Mouse (Mus musculus) intestine, embryonic 16.5 days (tissue): ENCODE measurements around the gene Il12rb1. TPM values are rescaled to one million over a fixed set of nuclear protein-coding genes. Genes with fewer than 3 reads are reported as not detected.
A peak's percentile ranks its signal among the peaks of the same experiment; 100 is the strongest.

Experiments
- ATAC-seq: fragments of 200-750 bp; cut with Nextera tagmentation; 2 replicates; pipeline ENCODE4 v1.8.0; 2017; ENCODE audit warnings: moderate TSS enrichment, moderate library complexity
- H3K27ac ChIP-seq: fragments of 300-500 bp; sonication (generic); 2 replicates; pipeline ENCODE4 v1.5.1; 2014; ENCODE audit warnings: mild to moderate bottlenecking, low read length
- H3K27me3 ChIP-seq: fragments of 300-500 bp; sonication (generic); replicated peaks from 2 replicates; pipeline ENCODE4 v1.6.1; 2014; ENCODE audit warnings: low read length, control low read depth, mixed read lengths; ENCODE audit not compliant: control insufficient read depth, insufficient read depth
- H3K36me3 ChIP-seq: fragments of 300-500 bp; sonication (generic); 2 replicates; pipeline ENCODE4 v1.6.1; 2014; ENCODE audit warnings: low read length, control low read depth; ENCODE audit not compliant: control insufficient read depth, insufficient read depth
- H3K4me1 ChIP-seq: fragments of 300-500 bp; sonication (generic); 2 replicates; pipeline ENCODE4 v1.6.1; 2014; ENCODE audit warnings: low read length, control low read depth, mixed read lengths; ENCODE audit not compliant: control insufficient read depth, insufficient read depth
- H3K4me2 ChIP-seq: fragments of 300-500 bp; sonication (generic); 2 replicates; pipeline ENCODE4 v1.6.1; 2014; ENCODE audit warnings: low read depth, low read length, control low read depth
- H3K4me3 ChIP-seq: fragments of 300-500 bp; sonication (generic); 2 replicates; pipeline ENCODE4 v1.5.1; 2014; ENCODE audit warnings: mild to moderate bottlenecking, low read length
- H3K9ac ChIP-seq: fragments of 300-500 bp; sonication (generic); 2 replicates; pipeline ENCODE4 v1.6.1; 2014; ENCODE audit warnings: low read depth, low read length
- H3K9me3 ChIP-seq: fragments of 300-500 bp; sonication (generic); 2 replicates; pipeline ENCODE4 v1.6.1; 2016; ENCODE audit warnings: low read length, control low read depth; ENCODE audit not compliant: control insufficient read depth
- WGBS: fragments of 180-500 bp; shearing (Covaris S2); extraction: QIAGEN DNeasy Blood & Tissue Kit; methylation state at CpG from one replicate; pipeline ENCODE4 v1.1.7; 2014; 5-methylcytosine and 5-hydroxymethylcytosine counted together
- polyA plus RNA-seq: library from polyadenylated mRNA; unstranded; fragments of >200 nt; fragmentation: Nextera tagmentation; extraction: Ambion mirVana; gene quantifications from 2 replicates; pipeline ENCODE4 v1.2.1, GENCODE M21; 2015

Il12rb1 gene
- polyA plus RNA-seq = 0.27 and 0.34 TPM in 2 replicates

DNA sequence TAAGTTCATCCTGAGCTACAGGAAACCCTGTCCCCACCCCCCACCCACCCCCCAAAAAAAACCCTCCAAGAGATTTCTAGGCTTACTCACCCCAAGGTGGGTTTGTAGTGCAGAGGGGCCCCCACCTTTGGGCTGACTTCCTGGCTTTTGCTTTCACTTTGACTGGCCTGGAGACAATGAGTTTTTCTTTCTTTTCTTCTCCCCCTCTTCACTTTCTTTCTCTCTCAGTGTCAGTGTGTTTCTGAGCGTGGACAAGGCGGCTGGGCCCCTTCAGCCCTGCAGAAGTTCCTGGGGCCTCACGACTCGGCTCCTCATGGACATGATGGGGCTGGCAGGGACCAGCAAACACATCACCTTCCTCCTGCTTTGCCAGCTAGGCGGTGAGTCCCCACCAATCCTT lies at the start of gene Il12rb1:
TSS of gene Il12rb1 (plus strand) at position 211 of the 400 bp plus-strand sequence.
- Histone ChIP-seq H3K27me3 (peaks cover 7% of the 10 kb centered on the region), H3K4me2 (no peak within 1 kb of the TSS), H3K4me1 (peaks cover 19% of the 10 kb centered on the region), H3K36me3 (no peaks in the 10 kb centered on the region), H3K4me3 (no peak within 1 kb of the TSS), H3K27ac (no peak within 1 kb of the TSS), H3K9ac (peak within 1 kb of the TSS; percentile 33; the same call in 1 of the 2 replicates), H3K9me3 (no peaks in the 10 kb centered on the region)
- no peak for ATAC-seq
- 63% methylated on average over 5 of the region's 5 CpGs for WGBS

DNA sequence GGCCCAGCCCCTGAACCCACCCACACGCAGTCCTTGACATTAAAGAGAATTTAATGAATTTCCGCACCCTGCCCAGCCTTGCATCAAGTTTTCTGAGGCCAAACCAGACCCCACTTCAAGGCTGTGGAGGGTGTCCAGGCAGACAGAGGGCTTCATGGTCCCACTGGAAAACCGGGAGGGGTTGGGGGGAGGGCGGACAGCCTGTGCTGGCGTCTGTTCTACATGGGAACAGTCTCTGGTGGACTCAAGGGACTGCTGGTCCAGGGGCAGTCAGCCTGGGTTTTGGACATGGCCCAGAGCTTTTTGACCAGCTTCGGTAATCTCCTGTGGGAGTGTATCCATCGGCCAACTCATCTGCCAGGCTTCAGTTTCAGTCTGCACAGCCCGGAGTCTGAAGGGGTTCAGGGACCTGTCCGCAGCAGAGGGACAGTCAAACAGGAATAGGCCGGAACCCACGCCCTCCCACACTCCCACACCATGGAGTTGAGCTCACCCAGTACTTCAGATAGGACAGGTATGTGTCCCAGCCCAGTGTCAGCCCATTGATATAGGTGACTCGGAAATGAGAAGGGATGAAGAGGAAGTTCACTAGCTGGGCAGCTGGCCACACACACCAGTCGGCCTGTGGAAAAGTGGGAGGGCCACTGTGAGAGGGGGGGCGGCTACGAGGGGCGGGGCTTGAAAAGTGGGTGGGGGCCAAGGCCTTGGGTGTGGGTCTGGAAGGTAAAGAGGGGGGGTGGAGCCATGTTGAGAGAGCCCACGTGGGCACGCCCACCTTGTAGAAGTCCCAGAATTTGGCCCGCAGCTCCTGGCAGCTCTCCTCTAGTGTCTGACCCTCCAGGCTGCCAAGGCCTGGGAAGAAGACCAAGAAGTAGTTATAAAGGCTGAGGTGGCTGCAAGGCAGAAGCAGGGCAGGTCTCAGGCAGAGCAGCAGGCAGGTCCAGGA lies 49.4 kb upstream of the Il12rb1 start:
- H3K9me3 ChIP-seq = no peaks in the 10 kb centered on the region
- no peak for ATAC-seq
- no peak overlapping the region for H3K4me3 ChIP-seq
- no peak overlapping the region for H3K27ac ChIP-seq
- H3K4me1 ChIP-seq = peaks cover 37% of the 10 kb centered on the region
- peaks cover 7% of the 10 kb centered on the region; the same call in 1 of the 2 replicates for H3K36me3 ChIP-seq
- 66% methylated on average over 19 of the region's 19 CpGs for WGBS
- H3K9ac ChIP-seq = peak overlapping the region; percentile 32
- H3K4me2 ChIP-seq = no peak overlapping the region
- H3K27me3 ChIP-seq = no peaks in the 10 kb centered on the region

DNA sequence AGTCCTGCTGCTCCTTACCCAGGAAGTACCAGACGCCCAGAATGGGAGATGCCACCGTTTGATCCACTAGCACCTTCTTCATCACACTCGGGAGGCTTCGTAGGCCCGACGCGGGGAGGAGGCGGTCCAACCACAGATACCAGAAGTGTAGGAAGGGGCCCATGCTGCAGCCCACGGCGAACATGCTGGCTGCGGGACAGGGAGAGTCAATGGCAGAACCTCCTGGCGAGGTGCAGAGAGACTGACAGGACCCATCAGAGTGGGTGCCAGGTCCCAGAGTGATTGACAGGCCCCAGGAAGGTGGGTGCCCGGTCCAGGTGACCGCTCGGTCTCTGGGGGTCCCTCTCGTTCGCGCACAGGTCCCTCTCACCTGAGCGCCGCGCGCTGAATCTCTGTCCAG lies 47.9 kb upstream of the Il12rb1 start:
- peak overlapping the region; percentile 68 for H3K4me3 ChIP-seq
- H3K9ac ChIP-seq = peak overlapping the region; percentile 85
- no peaks in the 10 kb centered on the region for H3K27me3 ChIP-seq
- H3K27ac ChIP-seq = peak overlapping the region; percentile 74
- under 1% methylated on average over 22 of the region's 22 CpGs for WGBS
- H3K4me2 ChIP-seq = peak overlapping the region; percentile 94
- ATAC-seq = no peak
- H3K36me3 ChIP-seq = peaks cover 7% of the 10 kb centered on the region; the same call in 1 of the 2 replicates
- H3K9me3 ChIP-seq = no peaks in the 10 kb centered on the region
- peaks cover 31% of the 10 kb centered on the region for H3K4me1 ChIP-seq

DNA sequence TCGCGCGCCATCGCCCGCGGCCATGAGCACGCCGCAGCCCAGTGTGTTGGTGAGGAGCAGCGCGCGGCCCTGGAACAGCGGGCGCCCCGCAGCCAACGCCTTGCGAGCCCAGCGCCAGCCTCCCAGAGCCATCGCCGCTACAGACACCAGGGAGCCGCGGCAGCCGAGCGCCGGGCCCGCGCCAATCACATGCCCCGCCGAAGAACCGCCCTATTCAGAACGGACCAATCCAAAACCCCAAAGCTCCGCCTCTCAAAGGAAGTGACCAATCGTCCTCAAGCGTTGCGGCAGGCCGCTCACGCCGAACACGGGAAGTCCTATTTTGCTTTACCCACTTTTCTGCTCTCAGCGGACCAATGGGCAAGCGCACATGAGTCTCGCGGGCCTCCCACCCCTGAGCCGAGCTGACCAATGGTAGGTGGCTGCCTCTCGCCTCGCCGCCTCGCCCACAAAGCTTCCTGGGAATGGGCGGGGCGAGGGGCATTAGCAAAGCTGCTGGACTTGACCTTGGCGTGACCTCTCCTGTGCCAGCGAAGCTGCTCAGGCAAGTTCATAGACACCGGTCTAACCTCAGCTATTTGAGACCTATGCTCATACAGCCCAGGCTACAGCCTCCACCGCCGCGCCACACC lies 47.4 kb upstream of the Il12rb1 start, which contains the start of gene Mpv17l2:
TSS of gene Mpv17l2 (minus strand) at position 172 of the 632 bp plus-strand sequence.
- no peaks in the 10 kb centered on the region for H3K9me3 ChIP-seq
- no peaks in the 10 kb centered on the region for H3K27me3 ChIP-seq
- peaks cover 6% of the 10 kb centered on the region; the same call in 1 of the 2 replicates for H3K36me3 ChIP-seq
- peak within 1 kb of the TSS; percentile 94 for H3K4me2 ChIP-seq
- H3K9ac ChIP-seq = peak within 1 kb of the TSS; percentile 85
- peaks cover 27% of the 10 kb centered on the region for H3K4me1 ChIP-seq
- peak within 1 kb of the TSS; percentile 78 for H3K27ac ChIP-seq
- 1% methylated on average over 55 of the region's 55 CpGs for WGBS
- H3K4me3 ChIP-seq = peak within 1 kb of the TSS; percentile 68
- peak; percentile 91 for ATAC-seq

DNA sequence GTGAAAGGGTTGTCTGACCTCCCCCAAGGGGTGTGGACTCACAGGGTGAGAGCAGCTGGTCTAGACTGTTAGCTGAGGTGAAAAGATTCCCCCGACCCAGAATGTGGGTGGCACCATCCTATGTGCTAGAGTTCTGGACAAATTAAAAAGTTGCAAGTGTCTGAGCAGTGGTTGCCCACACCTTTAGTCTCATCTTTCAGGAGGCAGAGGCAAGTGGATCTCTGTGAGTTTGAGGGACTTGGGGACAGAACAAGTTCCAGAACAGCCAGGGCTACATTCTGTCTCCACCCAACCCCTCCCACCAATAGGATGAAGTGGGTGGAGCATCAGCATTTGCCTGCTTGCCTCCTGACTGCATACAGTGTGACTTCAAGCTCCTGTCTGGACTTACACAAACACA lies 46.1 kb upstream of the Il12rb1 start:
- WGBS = 70% methylated on average over 1 of the region's 1 CpGs
- Histone ChIP-seq H3K4me3 (no peak overlapping the region), H3K4me1 (peaks cover 31% of the 10 kb centered on the region), H3K9ac (no peak overlapping the region), H3K9me3 (no peaks in the 10 kb centered on the region), H3K4me2 (no peak overlapping the region), H3K27ac (no peak overlapping the region), H3K36me3 (peaks cover 2% of the 10 kb centered on the region; the same call in 1 of the 2 replicates), H3K27me3 (no peaks in the 10 kb centered on the region)
- ATAC-seq = no peak

DNA sequence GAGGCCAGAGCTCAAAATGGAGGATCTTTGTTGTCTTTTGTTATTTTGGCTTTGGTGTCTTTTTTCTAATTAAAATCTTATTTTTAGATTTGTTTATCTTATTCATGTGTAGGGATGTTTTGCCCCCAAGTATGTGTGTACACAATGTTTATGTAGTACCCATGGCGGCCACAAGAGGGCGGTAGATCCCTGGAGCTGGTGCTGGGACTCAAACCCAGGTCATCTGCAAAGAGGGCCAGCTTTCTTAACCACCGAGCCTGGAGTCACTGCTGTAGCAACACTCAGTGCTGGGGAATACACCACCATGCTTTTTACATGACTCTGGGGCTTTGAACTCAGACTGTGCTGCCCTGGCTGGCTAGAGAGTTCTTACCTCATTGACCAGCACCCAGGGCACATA lies 44.9 kb upstream of the Il12rb1 start:
- 0 out of 2 replicates have a peak overlapping the region, but pooled peaks have one; percentile 39 for H3K9ac ChIP-seq
- H3K27ac ChIP-seq = peak overlapping the region; percentile 91
- ATAC-seq = no peak
- 8% methylated on average over 3 of the region's 3 CpGs for WGBS
- H3K4me2 ChIP-seq = peak overlapping the region; percentile 36
- peaks cover 31% of the 10 kb centered on the region for H3K4me1 ChIP-seq
- H3K9me3 ChIP-seq = no peaks in the 10 kb centered on the region
- H3K27me3 ChIP-seq = no peaks in the 10 kb centered on the region
- peaks cover 6% of the 10 kb centered on the region for H3K36me3 ChIP-seq
- no peak overlapping the region for H3K4me3 ChIP-seq

DNA sequence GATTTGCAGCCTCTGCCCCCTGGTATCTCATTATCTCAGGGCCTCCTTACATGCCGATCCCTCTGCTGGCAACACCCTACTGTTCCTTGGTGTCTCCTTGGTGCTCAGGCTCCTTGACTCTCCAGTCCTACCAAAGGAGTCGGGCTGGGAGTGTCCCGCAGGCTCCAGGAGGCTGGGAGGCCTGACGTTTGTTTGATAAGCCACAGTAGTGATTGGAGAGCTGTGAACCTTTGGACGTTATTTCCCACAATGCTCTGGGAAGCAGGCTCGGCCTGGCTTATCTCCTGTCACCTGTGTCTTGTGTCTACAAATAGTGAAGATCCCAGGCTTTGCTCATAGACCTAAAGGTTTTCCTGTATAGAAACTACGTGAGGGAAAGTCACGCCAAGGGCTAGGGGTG lies 44.2 kb upstream of the Il12rb1 start:
- peak overlapping the region; percentile 92 for H3K4me2 ChIP-seq
- peak; percentile 74 for ATAC-seq
- no peaks in the 10 kb centered on the region for H3K27me3 ChIP-seq

DNA sequence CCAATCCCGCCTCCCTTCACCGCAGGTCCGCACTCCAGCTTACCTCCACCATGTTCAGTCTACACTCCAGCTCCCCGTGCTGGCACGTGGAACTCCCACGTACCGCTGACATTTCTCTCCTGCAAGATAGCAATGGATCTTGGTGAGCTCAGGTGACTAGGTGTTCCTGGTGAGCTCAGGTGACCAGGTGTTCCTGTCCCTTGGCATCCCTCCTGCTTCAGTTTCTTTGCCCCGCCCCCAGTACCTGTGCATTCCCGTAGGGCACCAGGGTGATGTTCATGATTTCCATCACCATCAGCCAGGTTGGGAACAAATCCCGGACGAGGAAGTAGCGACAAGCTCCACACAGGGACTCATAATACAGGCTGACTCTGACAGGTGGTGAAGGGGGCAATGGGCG lies 43.6 kb upstream of the Il12rb1 start:
- Histone ChIP-seq H3K36me3 (peaks cover 10% of the 10 kb centered on the region), H3K9me3 (no peaks in the 10 kb centered on the region), H3K4me3 (peak overlapping the region; percentile 66), H3K27me3 (no peaks in the 10 kb centered on the region), H3K4me1 (peaks cover 19% of the 10 kb centered on the region), H3K27ac (peak overlapping the region; percentile 91), H3K4me2 (peak overlapping the region; percentile 92), H3K9ac (0 out of 2 replicates have a peak overlapping the region, but pooled peaks have one; percentile 82)
- no peak for ATAC-seq
- 73% methylated on average over 13 of the region's 13 CpGs for whole genome bisulfite sequencing

More for the DNA sequence above, 44.2 kb upstream of the Il12rb1 start:
- Histone ChIP-seq H3K36me3 (peaks cover 10% of the 10 kb centered on the region), H3K27ac (peak overlapping the region; percentile 91), H3K4me1 (peaks cover 25% of the 10 kb centered on the region), H3K4me3 (0 out of 2 replicates have a peak overlapping the region, but pooled peaks have one; percentile 4), H3K9me3 (no peaks in the 10 kb centered on the region), H3K9ac (0 out of 2 replicates have a peak overlapping the region, but pooled peaks have one; percentile 82)
- 59% methylated on average over 8 of the region's 8 CpGs for WGBS

DNA sequence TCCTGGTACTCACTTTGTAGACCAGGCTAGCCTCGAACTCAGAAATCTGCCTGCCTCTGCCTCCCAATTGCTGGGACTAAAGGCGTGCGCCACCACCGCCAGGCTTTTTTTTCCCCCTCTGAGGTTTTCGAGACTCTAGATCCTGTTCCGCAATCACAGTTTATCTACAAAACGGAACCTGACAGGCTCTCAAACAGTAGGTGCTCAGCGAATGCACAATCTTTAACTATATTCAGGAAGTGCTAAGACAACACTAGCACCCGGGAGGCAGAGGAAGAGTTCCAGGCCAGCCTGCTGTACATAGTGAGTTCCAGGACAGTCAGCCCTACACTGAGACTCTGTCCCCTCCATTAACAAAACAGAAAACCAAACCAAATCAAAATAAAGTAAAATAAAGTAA lies 42.9 kb upstream of the Il12rb1 start:
- Histone ChIP-seq H3K9ac (peak overlapping the region; percentile 82), H3K4me1 (peaks cover 13% of the 10 kb centered on the region), H3K4me3 (peak overlapping the region; percentile 66), H3K27ac (peak overlapping the region; percentile 91), H3K4me2 (peak overlapping the region; percentile 92), H3K9me3 (no peaks in the 10 kb centered on the region), H3K36me3 (peaks cover 15% of the 10 kb centered on the region), H3K27me3 (no peaks in the 10 kb centered on the region)
- ATAC-seq = no peak
- WGBS = 69% methylated on average over 9 of the region's 9 CpGs
